Mouse (Mus musculus) R1 (cell line): Measurements from ENCODE around the gene Fyn.

Source experiments
- DNase-seq: peaks from one replicate; pipeline ENCODE4 v3.0.0-alpha.2; 2018; ENCODE audit warnings: low read depth, low spot score

Fyn gene

DNA sequence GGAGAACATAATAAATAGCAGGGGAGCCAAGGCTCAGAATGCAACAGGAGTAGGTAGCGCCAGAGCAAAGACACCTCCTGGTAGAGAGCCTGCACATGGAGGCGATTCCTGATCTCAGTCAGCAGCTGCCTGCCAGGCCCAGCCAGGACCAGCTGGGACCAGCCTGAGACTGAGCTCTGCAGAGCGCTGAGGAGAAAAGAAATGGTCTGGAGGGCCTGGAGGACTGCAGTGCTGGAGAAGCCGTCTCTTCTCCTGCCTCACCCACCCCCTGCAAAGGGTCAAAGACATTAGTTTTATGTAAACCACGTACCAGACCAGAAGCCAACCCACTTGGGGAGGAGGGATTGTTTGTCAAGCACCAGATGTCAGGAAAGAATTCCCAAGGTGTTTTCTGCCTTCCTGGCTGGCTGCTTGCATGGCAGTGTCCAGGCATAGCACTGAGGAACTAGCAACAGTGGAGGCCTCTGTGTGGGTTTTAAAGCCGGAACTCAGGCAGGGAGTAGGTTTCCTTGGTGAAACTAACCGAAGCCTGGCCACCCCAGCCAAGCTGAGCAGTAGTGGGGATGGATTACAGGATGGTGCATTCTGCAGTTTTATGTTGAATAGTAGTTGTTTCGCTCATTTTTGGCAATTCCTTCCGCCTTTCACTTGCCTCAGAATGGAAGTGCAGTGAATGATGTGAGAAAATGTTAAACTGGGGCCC, 165.8 kb downstream of the Fyn start:
- peak; percentile 61 for DNase-seq

DNA sequence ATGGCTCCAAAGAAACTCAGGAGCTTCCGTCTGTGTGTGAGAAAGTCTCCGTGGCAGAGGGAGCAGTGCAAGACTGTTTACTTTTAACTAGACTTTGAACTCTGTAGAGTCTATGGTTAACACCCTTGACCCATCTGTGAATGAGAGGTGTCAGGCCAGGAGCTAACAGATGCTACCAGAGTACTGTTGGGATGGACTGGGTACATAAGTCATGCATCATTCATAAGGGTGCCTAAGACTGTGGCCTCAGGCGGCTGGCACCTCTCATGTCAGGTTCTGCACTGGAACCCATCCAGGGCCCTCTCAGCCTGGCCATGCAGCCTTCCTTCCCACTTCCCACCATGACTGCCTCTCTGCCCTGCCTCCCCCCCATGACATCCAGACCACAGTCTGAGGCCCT, 166.7 kb downstream of the Fyn start:
- DNase-seq, result no peak

DNA sequence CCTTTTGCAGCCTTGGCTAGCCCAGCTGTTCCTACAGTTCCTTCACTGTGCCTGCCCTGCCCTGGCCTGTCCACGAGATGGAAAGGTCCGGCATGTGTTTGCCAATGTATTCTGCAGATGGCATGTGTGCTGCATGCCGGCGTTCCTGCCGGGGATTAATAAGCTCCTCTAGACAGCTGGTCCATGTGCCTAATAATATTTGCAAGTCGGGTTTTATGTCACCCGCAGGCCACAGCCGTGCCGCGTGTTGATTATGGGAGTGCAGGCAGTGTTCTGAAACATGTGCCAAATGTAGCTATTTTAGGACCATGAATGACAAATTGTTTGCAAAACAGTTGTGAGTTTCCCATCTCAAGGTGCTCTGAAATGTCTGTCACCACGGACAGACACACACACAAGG, 167.6 kb downstream of the Fyn start:
- no peak for DNase-seq

DNA sequence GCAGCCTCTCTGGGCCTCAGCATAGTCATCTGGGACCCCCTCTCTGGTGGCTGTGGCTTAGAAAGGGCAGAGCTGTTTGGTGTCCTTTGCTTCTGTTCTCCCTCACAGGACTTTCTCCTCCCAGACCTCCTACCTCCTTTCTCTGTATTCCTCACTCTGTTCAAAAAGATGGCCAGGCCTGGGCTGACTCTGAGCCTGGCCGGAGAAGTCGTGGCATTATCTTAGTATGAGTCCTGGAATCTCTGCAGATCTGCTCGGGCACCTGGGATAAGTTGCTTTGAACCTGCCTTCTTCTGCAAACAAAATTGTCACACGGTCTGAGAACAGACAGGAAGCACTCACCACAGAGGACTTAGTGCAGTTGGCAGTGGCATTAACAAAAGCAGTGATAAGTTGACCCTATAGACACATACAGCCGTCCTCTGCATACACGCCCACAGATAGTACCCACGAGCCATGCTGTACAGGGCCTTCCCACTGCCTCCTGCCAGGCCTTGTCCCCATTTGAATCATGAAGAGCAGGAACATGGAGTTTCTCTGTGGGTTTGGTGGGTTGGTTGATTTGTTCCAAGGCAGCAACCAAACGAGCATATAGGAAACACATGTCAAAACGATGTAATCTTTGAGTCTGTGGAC, 171.5 kb downstream of the Fyn start:
- DNase-seq, result no peak

DNA sequence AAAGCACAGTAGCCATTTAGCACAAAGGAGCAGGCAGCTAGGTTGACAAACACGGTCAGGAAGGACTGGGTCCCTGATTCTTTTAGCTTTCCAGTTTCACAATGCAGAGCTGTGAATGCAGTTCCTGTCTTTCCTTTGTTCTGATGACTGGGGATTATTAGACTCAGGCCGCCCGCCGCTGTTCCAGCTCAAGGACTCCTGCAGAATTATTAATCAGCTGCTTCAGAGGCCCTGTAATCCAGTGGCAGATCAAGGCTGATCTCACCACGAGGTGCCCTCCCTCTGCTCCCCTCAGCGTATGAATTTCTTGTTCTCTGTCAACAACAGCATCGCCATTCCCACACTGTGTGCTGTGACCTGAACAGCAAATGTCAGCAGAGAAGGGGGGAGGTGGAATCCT, 172.3 kb downstream of the Fyn start:
- no peak for DNase-seq

DNA sequence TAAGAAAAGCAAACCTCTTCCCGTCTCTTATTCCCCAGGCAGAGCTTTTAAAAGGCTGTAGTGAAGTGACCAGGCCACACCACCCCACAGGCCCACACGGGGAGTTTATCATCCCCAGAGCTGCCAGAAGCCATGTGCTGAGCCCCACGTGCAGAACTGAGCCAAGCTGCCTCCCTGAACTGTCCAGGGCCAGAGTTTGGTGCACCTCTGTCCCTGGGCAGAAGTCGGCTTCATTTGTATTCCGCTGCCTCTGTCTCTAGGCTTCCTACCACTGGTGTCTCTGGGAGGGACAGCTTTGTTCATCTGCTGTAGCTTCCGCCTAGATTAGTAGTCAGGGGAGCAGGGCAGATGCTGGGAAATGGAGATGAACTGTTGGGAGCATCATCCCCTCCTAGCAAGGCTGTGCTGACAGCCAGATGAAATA, 172.8 kb downstream of the Fyn start:
- no peak for DNase-seq

DNA sequence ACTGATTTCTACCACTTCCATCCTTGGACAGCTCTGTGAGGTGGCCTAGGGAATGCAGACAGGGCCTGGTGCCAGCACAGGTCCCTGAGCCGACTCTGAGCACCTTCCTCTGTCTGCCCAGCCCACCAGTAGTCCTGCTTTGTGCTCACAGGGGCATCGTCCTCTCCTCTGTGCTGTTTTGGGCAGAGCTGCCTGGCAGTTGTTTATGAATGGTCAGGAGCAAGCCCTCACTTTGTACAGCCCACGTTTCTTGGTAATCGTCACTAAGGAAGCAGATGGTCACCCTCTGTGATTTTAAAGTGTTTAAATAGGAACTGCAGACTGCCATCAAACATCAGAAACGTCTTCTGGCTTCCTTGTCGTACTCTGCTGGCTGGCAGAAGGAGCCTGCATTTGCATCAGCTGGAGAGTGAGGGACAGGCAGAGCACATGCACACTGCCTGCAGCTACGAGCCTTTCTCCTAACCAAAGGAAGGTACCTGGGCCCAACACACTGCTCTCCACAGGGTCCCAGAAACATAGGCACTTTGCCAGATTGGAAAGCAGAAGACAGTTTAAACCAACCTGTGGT, 173.4 kb downstream of the Fyn start:
- no peak for DNase-seq

DNA sequence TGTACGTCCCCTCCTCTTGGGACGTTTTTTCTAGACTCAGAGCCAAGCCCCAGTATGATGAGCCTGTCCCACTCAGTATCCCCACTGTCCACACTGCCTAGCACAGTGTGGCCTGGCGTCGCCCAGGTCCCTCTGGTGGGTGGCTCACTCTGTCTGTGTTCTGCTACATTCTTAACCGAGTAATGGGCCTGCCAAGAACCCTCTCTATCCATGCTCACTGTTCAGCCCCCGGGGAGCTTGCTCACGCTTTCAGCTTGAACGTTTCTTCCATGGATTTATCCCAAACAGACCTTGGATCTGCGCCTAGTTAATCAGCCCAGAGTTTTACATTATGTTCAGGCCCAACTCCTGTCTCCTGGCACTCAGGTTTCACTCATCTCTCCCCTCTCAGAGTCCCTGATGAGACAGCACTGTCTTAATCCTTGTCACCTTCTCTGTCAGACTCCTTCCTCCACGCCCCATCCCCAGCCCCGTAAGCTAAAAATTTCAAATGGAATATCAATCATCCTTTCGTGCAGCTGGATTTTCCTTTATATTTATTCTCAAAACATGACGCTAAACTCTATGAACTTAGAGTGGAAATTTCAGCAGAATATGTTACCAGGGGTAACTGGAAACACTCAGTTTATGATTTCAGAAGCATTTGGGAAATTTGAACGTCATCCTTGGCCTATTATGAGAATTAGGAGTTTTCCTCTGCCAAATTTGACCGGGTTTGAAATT, 174.0 kb downstream of the Fyn start:
- DNase-seq, result no peak

DNA sequence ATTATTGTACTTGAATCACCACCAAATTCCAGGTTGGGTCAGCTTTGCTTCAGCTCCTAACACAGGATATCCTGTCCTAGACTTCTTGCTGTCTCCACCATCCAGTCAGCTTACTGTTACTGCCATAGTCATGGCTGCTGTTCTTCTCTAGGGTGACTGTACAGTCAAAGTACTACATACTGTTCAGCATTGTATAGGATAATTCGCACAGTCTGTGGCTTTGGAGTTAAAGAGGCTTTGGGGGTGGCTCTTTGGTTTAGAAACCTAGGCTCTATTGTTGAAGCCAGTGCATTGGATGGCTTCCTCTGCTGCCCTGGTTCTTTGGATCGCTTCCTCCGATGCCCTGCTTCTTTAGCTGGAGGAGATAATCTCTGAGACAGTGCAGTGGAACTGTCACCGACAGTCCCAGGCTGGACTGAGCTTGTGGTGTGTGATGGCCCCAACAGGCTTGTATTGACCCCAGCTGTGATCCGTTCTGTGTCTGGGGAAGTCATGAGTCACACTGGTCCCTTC, 174.7 kb downstream of the Fyn start:
- DNase-seq, result no peak

DNA sequence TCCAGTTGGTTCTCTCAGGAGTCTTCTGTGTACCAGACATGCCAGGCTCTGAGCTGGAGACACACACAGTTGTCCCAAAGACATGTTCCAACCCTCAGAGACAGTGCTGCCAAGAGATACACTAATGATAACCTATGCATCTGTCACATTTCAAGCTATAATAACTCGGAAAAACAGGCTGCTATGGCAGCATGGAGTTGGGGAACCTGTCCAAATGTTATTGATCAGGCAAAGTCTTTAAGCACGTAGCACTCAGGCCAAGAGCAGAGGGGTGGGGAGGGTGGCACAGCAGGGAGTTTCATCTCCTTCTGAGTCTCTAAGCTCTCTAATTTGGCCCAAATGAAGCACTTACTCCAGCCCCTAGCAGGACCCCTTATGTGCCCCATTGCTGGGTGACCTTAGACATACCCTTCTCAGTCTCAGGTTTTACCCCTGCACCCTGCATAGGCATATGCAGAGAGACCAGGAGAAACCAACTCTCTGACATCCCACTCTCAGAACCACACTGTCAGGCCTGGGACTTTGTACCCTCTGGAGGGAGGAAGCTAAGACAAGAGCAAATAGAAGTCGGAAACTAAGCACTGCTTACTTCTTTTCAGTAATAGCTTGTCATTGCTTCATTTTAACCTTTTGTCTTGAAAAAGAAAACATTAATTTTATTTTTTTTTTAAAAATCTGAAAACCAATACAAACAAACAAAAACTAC, 178.9 kb downstream of the Fyn start:
- no peak for DNase-seq

DNA sequence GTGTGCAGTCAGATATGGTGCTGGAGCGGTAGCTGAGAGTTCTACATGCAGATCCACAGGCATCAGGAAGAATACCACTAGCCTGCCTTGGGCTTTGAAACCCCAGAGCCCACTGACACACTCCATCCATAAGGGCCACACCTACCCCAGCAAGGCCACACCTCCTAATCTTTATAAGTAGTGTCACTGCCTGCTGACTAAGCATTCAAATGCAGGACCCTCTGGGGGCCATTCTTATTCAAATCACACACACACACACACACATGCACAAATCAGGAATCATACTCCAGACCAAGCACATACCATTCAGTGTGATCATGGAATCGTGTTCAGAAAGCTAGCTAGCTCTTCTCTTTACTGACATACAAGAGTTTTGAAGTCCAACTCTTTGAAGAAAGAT, 182.1 kb downstream of the Fyn start:
- DNase-seq, result peak; percentile 71

DNA sequence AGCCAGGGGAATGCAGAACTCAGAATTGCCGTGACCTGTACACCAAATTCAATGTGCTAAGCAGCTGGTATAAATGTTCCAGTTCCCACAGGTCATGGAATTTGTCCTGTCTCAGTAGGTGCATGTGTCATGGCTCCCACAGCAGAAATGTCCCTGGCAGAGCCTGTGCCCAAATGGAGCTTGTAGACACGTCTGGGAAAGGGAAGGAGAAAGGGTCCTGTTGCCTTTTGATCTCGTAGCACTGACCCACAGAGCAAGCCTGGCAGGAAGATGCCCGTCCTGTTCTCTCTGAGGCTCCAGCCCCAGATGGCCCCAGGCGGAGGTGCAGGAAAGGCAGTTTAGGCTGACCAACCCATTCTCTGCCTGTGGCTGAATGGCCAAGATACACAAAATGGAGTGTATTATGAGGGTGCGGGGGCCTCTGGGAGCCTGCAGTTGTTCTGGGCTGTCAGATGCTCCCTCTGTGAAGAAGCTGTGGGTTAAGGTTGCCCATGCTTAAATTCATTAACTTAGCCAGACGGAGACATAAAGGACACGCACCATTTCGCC, 183.1 kb downstream of the Fyn start:
- DNase-seq, result no peak

DNA sequence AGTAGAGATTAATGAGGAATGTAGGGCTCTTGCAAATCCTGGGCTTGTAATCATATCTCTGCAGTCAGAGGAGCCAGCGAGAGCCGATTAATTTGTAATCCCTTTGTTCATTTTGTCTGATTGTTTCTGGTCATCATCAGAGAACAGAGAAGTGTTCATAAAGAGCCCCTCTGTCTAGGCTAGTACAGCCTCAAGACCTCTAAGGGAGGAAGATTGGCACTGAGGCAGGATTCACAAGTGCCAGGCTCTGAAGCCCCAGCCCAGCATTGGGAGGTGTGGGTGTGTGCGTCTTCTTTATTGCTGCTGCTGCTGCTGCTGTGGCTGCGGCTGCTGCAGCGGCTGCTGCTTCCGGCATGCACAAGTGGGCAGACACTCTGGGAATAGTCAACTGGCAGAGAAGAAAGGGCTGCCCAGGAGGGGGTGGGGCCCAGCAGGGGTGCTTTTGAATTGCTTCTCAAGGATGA, 183.7 kb downstream of the Fyn start:
- DNase-seq, result no peak

DNA sequence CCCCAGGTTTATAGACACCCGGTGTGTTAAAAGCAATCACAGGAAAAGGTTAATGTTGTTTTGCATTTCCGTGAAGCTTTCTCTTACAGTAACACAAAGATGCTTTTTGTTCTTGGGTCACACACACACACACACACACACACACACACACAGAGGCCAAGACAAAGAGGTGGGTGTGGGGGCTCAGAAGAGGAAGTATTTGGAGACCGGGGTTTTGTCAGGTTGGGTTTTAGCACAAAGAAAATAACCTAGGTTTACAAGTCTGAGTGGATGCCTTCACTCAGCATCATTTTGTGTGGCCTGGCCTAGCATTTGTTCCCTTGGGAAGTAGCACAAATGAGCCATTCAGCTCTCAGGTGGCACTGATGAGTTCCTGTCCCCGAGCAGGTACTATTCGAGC, 184.2 kb downstream of the Fyn start:
- peak; percentile 56 for DNase-seq

DNA sequence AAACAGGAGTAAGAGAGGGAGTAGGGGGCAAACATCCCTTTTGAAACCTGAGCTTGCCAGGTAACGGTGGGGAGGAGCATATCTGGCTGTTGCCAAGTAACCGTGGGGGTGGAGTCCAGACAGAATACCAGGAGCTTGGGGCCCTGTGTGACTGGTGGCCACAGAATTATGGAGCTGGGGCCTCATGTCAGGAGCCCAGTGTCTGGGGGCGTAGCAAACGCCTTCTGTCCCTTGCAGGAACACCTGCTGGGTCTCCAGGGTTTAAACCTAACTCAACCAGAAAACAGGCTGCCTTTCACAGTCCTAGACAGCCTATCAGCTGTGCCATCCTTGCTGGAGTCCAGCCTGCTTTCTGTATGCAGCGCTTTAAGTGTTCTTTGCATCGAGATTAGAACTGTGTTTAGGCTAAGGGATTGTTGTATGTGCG, 186.6 kb downstream of the Fyn start:
- DNase-seq, result peak; percentile 75

DNA sequence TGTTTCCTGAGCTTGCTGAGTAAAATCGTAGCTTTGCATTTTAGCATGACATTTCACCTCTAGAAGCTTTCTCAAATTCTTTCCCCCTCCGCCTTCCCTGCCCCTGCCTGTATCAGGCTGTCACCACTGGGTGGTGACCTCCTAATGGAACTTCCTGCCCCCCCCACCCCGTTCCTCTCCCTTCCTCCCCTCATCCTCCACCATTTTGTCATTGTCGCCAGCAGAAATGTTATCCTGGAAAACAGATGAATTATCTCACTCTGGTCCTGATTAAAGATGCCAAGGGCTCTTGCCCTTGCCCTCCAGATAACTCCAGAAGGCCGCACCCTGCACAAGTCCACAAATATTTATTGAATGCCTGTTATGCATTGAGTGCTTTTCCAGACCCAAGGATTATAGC, 187.1 kb downstream of the Fyn start:
- no peak for DNase-seq

DNA sequence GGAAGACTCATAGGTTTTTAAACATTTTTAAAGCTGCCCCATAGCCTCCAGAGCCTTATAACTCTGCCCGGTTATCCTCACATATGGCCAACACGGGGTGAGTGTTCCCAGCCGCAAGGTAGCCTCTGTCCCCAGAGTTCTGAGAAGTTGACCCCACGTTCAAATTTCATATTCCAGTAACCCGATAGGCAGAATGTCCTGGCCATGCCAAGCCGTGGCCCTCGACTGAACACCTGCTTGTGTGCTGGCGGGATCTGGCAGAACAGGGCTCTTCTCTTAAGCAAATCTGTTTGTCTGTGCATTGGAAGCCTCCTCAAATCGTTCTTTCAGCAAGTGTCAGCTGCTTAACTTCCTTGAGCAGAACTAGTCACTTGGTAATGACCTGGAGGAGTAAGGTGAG, 188.7 kb downstream of the Fyn start:
- no peak for DNase-seq

DNA sequence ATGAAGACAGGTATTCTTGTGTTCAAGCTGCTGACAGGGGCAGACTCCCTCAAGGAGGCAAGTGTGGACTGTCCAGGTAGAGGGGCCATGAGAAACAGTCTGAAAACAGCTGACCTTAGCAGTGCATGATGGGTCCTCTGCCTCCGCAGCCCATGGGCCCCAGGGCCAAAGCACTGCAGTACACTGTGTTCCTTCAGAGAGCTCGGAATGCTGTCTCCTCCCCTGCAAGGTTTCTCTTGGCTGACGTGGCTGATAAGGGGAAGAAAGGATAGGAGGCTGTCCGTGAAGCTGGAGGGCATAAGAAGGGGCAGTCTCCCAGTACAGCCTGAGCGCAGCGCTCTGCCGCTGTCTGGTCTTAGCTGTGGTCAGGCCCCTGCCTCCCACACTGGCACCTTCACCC, 189.2 kb downstream of the Fyn start:
- DNase-seq, result no peak

DNA sequence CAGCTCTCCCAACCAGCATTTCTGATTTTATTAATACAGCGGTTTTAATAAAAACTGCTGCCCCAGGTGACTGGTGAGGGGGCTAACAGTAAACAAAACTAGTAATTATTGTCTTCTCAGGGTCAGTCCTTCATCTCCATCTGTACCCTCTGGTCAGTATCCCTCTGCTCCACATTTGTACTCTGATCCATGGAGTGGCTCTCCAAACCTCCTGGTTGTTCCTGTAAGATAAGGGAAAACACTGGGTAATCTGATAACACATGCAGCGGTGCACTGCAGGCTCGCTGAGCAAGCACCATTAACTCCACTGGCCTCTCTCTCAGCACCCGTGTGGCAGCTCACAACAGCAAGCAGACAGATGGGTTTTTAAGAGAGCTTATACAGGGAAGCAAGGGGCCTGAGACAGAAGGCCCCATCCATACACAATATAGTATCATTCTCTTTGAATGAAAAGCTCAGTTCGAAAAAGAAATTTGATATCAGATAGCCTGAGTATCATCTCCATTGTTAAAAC, 189.9 kb downstream of the Fyn start:
- DNase-seq, result no peak

DNA sequence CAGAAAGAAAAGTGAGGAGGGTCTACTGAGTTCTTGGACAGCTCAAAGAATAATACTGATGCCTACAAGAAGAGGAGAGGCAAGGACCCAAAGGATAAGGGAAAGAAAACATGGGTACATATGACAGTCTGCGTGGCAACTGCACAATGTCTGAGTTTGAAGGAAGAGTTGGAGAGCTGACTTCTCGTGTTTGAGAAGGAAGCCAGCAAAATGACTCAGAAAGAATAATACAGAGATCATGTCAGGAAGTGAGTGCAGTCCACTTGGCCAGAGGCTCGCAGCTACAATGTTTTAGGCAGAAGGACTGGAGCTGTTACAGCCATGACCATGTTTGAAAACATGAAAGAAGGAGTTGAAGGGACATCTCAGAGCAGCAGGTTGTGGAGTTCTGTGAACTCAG, 190.7 kb downstream of the Fyn start:
- no peak for DNase-seq

DNA sequence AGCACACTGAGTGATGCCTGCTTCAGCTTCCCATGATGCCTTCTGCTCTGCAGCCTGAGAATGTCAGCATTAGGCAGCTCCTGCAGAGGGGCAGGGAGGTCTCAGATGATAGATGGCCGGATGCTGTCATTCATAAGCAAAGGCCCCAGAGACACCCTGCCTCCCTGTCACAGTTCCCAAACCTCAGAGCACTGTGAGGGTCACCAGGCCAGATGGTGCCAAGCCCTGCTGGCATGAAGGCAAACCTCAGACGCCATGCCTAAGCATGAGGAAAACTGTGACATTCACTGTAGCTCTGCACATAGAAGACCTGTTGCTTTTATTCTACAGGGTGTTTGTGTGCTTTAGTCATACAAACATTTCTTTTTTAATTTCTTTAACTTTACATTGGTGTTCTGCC, 193.7 kb downstream of the Fyn start:
- DNase-seq, result no peak
